Mouse (Mus musculus) intestine, postnatal 0 days (tissue): ENCODE results near the gene Vps18. TPM values are rescaled to one million over a fixed set of nuclear protein-coding genes. Genes with fewer than 3 reads are reported as not detected.

Source experiments
- ATAC-seq: fragments of 200-750 bp; cut with Nextera tagmentation; 2 replicates; pipeline ENCODE4 v1.8.0; 2017; ENCODE audit warnings: mild to moderate bottlenecking, moderate TSS enrichment, moderate library complexity
- H3K27ac ChIP-seq: fragments of 300-500 bp; sonication (generic); 2 replicates; pipeline ENCODE4 v1.5.1; 2014; ENCODE audit warnings: mild to moderate bottlenecking, low read depth, low read length, moderate library complexity
- H3K27me3 ChIP-seq: fragments of 300-500 bp; sonication (generic); replicated peaks from 2 replicates; pipeline ENCODE4 v1.6.1; 2014; ENCODE audit warnings: low read length, mixed read lengths; ENCODE audit not compliant: control insufficient read depth, insufficient read depth
- H3K36me3 ChIP-seq: fragments of 300-500 bp; sonication (generic); 2 replicates; pipeline ENCODE4 v1.6.1; 2014; ENCODE audit warnings: mild to moderate bottlenecking, moderate library complexity; ENCODE audit not compliant: control insufficient read depth, insufficient read depth
- H3K4me1 ChIP-seq: fragments of 300-500 bp; sonication (generic); replicated peaks from 2 replicates; pipeline ENCODE4 v1.6.1; 2014; ENCODE audit warnings: antibody characterized with exemption, low read length, mixed read lengths; ENCODE audit not compliant: control insufficient read depth, insufficient read depth
- H3K4me2 ChIP-seq: fragments of 300-500 bp; sonication (generic); replicated peaks from 2 replicates; pipeline ENCODE4 v1.6.1; 2014; ENCODE audit warnings: low read depth, mild to moderate bottlenecking, moderate library complexity
- H3K4me3 ChIP-seq: fragments of 300-500 bp; sonication (generic); 2 replicates; pipeline ENCODE4 v1.5.1; 2014; ENCODE audit warnings: low read depth, low read length
- H3K9ac ChIP-seq: fragments of 300-500 bp; sonication (generic); 2 replicates; pipeline ENCODE4 v1.6.1; 2014; ENCODE audit warnings: mild to moderate bottlenecking, low read depth, low read length
- H3K9me3 ChIP-seq: fragments of 300-500 bp; sonication (generic); 2 replicates; pipeline ENCODE4 v1.6.1; 2016; ENCODE audit warnings: mixed run types; ENCODE audit not compliant: control insufficient read depth
- CTCF ChIP-seq: sonication (generic); IDR thresholded peaks from 2 replicates; pipeline ENCODE4 v1.5.1; 2016; ENCODE audit warnings: low read depth, mild to moderate bottlenecking, control low read depth, antibody characterized with exemption, moderate library complexity
- WGBS: fragments of 180-500 bp; shearing (Covaris S2); extraction: QIAGEN DNeasy Blood & Tissue Kit; methylation state at CpG from one replicate; pipeline ENCODE4 v1.1.7; 2014; 5-methylcytosine and 5-hydroxymethylcytosine counted together
- polyA plus RNA-seq: library from polyadenylated mRNA; unstranded; fragments of >200 nt; fragmentation: Nextera tagmentation; extraction: Ambion mirVana; gene quantifications from 2 replicates; pipeline ENCODE4 v1.2.1, GENCODE M21; 2015

Gene Vps18
- polyA plus RNA-seq, 1 experiment from 2014 or later = 21.8 TPM

DNA sequence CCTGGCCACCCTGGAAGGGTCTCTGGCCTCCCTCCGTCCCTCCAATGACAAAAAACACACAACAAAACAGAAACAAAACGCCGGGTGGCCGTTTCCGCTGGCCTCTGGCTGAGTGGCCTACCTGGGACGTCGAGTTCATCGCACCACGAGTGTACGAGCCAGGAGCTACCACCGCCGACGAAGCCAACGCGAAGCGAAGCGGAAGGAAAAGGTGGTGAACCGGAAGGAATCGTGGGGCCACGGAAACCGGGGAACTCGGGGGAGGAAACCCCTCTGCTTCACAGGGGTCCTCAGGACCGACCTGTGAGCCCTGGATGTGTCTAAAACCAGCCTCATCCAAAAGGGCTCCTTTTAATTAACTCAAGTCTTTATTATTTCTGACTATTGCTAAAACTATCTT is 10.7 kb upstream of the Vps18 start:
- WGBS = 88% methylated on average over 23 of the region's 23 CpGs
- no peak for TF ChIP-seq CTCF
- Histone ChIP-seq H3K9me3 (no peaks in the 10 kb centered on the region), H3K36me3 (no peaks in the 10 kb centered on the region), H3K4me1 (no peaks in the 10 kb centered on the region), H3K27me3 (no peaks in the 10 kb centered on the region), H3K4me2 (no peak overlapping the region), H3K27ac (no peak overlapping the region), H3K9ac (no peak overlapping the region), H3K4me3 (no peak overlapping the region)
- ATAC-seq = no peak

DNA sequence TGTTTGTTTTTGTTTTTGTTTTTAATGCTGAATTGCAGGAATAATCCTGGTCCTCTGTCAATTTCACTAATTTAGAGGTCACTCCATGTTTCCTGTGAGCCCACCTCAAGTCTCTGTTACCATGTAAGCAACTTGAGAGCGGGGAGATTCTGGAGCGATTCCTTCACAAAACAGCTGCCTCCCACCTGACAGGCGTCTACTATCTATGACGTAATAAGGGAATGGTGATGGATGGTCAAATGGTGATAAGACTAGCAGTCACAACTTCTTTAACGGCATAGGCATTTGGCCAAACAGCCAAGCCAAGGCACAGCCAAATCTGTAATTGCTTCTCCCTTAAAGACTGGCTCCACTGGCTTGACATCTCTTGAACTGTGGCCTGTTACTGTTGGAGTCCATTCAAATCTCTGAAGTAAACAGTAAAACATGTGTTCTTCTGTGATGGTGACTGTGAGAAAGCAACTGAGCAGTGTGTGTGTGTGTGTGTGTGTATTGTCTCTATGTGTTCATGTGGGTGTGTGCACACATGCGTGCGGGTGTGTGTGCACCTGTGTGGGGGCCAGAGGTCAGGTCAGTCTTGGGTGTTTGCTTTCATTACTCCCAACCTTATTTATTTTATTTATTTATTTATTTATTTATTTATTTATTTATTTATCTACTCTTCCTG is 6.5 kb upstream of the Vps18 start:
- H3K36me3 ChIP-seq = no peaks in the 10 kb centered on the region
- no peak for ATAC-seq
- no peaks in the 10 kb centered on the region for H3K4me1 ChIP-seq
- H3K4me3 ChIP-seq = no peak overlapping the region
- TF ChIP-seq CTCF = no peak
- H3K27ac ChIP-seq = no peak overlapping the region
- no peaks in the 10 kb centered on the region for H3K27me3 ChIP-seq
- WGBS = 65% methylated on average over 7 of the region's 7 CpGs
- no peak overlapping the region for H3K9ac ChIP-seq
- no peak overlapping the region for H3K4me2 ChIP-seq
- H3K9me3 ChIP-seq = no peaks in the 10 kb centered on the region

DNA sequence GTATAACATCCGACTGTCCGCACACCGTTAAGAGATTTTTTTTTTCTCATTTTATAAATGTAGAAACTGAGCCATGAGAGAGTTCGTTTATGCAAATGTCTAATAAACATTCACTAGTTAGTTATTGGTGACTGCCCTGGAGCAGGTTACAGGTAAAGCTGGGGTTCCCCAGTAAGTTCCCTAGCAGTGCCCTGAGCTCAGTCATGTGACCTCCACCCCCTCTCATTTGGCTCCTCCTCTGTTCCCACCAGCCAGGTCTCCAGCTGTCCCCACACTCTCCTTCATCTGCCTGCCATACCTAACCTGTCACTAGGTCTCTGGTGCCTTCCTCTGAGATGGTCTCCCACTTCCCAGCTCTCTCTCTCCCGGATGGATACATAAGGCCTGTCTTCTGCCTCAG is 1.2 kb upstream of the Vps18 start:
- Histone ChIP-seq H3K36me3 (peaks cover 19% of the 10 kb centered on the region), H3K9ac (no peak overlapping the region), H3K27ac (no peak overlapping the region), H3K9me3 (no peaks in the 10 kb centered on the region), H3K4me1 (no peaks in the 10 kb centered on the region), H3K4me2 (no peak overlapping the region), H3K27me3 (no peaks in the 10 kb centered on the region), H3K4me3 (no peak overlapping the region)
- no peak for ATAC-seq
- no peak for TF ChIP-seq CTCF
- 90% methylated on average over 5 of the region's 5 CpGs for WGBS

DNA sequence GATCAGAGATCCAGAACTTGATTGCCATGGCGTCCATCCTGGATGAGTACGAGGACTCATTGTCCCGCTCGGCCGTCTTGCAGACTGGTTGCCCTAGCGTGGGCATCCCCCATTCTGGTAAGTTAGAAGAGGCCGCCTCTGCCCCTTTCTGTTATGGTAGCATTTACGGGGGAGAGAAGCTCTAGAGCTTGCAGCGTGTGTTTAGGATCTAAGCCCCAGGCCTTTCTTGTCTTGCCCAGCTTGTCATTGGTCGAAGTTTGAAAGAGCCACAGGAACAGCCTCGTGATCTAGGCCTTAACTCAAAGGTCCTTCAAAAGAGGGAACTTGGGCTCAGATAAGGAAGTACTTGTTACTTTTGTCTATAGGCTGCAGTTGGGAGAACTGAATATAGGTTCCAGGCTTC is 475 bp downstream of the Vps18 start:
- peak; percentile 29 for ATAC-seq

DNA sequence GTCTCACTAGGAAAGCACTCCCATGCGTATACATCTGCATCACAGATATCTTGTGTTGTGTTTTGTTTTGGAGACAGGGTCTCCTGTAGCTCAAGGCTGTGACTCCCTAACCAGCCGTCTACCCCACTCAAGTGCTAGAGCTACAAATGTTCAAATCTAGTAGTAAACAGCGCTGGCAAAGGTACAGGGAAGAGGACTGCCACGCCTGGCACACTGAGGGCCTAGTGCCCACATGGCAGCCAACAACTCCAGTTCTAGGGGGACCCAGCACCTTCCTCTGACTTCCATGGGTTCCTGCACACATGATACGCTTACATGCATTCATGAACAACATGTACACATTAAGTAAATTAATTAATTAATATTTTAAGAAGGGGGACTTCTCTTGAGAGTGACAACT is 3.7 kb downstream of the Vps18 start:
- Histone ChIP-seq H3K36me3 (peaks cover 63% of the 10 kb centered on the region), H3K4me3 (no peak overlapping the region), H3K9me3 (no peaks in the 10 kb centered on the region), H3K27me3 (no peaks in the 10 kb centered on the region), H3K4me1 (no peaks in the 10 kb centered on the region), H3K27ac (no peak overlapping the region), H3K9ac (no peak overlapping the region), H3K4me2 (no peak overlapping the region)
- ATAC-seq = no peak
- TF ChIP-seq CTCF = no peak
- 88% methylated on average over 5 of the region's 5 CpGs for WGBS

More for the DNA sequence above, 475 bp downstream of the Vps18 start:
- under 1% methylated on average over 11 of the region's 11 CpGs for WGBS
- H3K36me3 ChIP-seq = peaks cover 36% of the 10 kb centered on the region
- H3K9ac ChIP-seq = peak overlapping the region; percentile 82
- no peaks in the 10 kb centered on the region for H3K27me3 ChIP-seq
- H3K4me2 ChIP-seq = peak overlapping the region; percentile 84
- no peaks in the 10 kb centered on the region for H3K9me3 ChIP-seq
- peak overlapping the region; percentile 72 for H3K4me3 ChIP-seq
- TF ChIP-seq CTCF = no peak
- H3K4me1 ChIP-seq = no peaks in the 10 kb centered on the region
- peak overlapping the region; percentile 91 for H3K27ac ChIP-seq

DNA sequence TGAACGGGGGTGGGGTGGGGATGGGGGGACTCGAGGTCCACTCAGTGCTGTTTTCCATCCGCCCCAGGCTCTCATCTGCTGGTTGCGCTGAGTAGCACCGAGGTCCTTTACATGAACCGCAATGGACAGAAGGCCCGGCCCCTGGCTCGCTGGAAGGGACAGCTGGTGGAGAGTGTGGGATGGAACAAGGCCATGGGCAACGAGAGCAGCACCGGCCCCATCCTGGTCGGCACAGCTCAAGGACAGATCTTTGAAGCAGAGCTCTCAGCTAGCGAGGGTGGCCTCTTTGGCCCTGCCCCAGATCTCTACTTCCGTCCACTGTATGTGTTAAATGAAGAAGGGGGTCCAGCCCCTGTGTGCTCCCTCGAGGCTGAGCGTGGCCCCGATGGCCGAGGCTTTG is 4.3 kb downstream of the Vps18 start:
- Histone ChIP-seq H3K4me3 (no peak overlapping the region), H3K27me3 (no peaks in the 10 kb centered on the region), H3K27ac (no peak overlapping the region), H3K36me3 (peaks cover 69% of the 10 kb centered on the region), H3K9ac (no peak overlapping the region), H3K4me1 (no peaks in the 10 kb centered on the region), H3K4me2 (no peak overlapping the region), H3K9me3 (no peaks in the 10 kb centered on the region)
- no peak for ATAC-seq
- no peak for TF ChIP-seq CTCF
- WGBS = 93% methylated on average over 17 of the region's 17 CpGs
